Mouse (Mus musculus): Measurements from ENCODE around the gene Nme3.

Gene Nme3

GRCm38 (mm10) chr17:24896241-24896992 lies at the start of gene Nme3:
Gene Nme3 (plus strand): TSS chr17:24896500.
- peak; percentile 63 for DNase-seq (ENCODE audit: low read depth, low spot score)

- no peak for DNase-seq (ENCODE audit: low read depth, low spot score)
Measured at GRCm38 (mm10) chr17:24847386-24847785, 48.9 kb upstream of the Nme3 start.

GRCm38 (mm10) chr17:24848600-24849031 lies 47.7 kb upstream of the Nme3 start:
- DNase-seq (ENCODE audit: low read depth, low spot score): no peak

GRCm38 (mm10) chr17:24849733-24850064 lies 46.6 kb upstream of the Nme3 start:
- DNase-seq (ENCODE audit: low read depth, low spot score): no peak

- DNase-seq (ENCODE audit: low read depth, low spot score): peak; percentile 97
Measured at GRCm38 (mm10) chr17:24850065-24850772, 46.1 kb upstream of the Nme3 start, which contains the start of gene Fahd1. Gene Fahd1 (minus strand): TSS chr17:24850364.

- DNase-seq (ENCODE audit: low read depth, low spot score): no peak
Measured at GRCm38 (mm10) chr17:24850773-24851127, 45.5 kb upstream of the Nme3 start.

GRCm38 (mm10) chr17:24851381-24852125 lies 44.7 kb upstream of the Nme3 start:
- no peak for DNase-seq (ENCODE audit: low read depth, low spot score)

GRCm38 (mm10) chr17:24855838-24856464 lies 40.3 kb upstream of the Nme3 start:
- DNase-seq (ENCODE audit: low read depth, low spot score): no peak

GRCm38 (mm10) chr17:24856589-24856988 lies 39.7 kb upstream of the Nme3 start:
- no peak for DNase-seq (ENCODE audit: low read depth, low spot score)

- DNase-seq (ENCODE audit: low read depth, low spot score): no peak
Measured at GRCm38 (mm10) chr17:24857831-24858470, 38.3 kb upstream of the Nme3 start.

- no peak for DNase-seq (ENCODE audit: low read depth, low spot score)
Measured at GRCm38 (mm10) chr17:24858967-24859366, 37.3 kb upstream of the Nme3 start.

- DNase-seq (ENCODE audit: low read depth, low spot score): no peak
Measured at GRCm38 (mm10) chr17:24860076-24860475, 36.2 kb upstream of the Nme3 start.

GRCm38 (mm10) chr17:24861785-24862184 lies 34.5 kb upstream of the Nme3 start:
- DNase-seq (ENCODE audit: low read depth, low spot score): no peak

GRCm38 (mm10) chr17:24865776-24866175 lies 30.5 kb upstream of the Nme3 start, which contains the start of gene Igfals:
Gene Igfals (plus strand): TSS chr17:24865997.
- DNase-seq (ENCODE audit: low read depth, low spot score): no peak

GRCm38 (mm10) chr17:24867914-24868313 lies 28.4 kb upstream of the Nme3 start:
- DNase-seq (ENCODE audit: low read depth, low spot score): no peak

GRCm38 (mm10) chr17:24873695-24874404 lies 22.4 kb upstream of the Nme3 start:
- no peak for DNase-seq (ENCODE audit: low read depth, low spot score)

GRCm38 (mm10) chr17:24874405-24874745 lies 21.9 kb upstream of the Nme3 start:
- no peak for DNase-seq (ENCODE audit: low read depth, low spot score)

GRCm38 (mm10) chr17:24874989-24875388 lies 21.3 kb upstream of the Nme3 start:
- no peak for DNase-seq (ENCODE audit: low read depth, low spot score)

- no peak for DNase-seq (ENCODE audit: low read depth, low spot score)
Measured at GRCm38 (mm10) chr17:24877336-24878116, 18.8 kb upstream of the Nme3 start.

- DNase-seq (ENCODE audit: low read depth, low spot score): no peak
Measured at GRCm38 (mm10) chr17:24878117-24878397, 18.2 kb upstream of the Nme3 start.
